Mouse (Mus musculus): Measurements from ENCODE around the gene Naif1. TPM values are rescaled to one million over a fixed set of nuclear protein-coding genes. Genes with fewer than 3 reads are reported as not detected.
A peak's percentile ranks its signal among the peaks of the same experiment; 100 is the strongest.

The Naif1 gene
- polyA plus RNA-seq, 1 experiment from 2014 or later = 6.8 TPM

DNA sequence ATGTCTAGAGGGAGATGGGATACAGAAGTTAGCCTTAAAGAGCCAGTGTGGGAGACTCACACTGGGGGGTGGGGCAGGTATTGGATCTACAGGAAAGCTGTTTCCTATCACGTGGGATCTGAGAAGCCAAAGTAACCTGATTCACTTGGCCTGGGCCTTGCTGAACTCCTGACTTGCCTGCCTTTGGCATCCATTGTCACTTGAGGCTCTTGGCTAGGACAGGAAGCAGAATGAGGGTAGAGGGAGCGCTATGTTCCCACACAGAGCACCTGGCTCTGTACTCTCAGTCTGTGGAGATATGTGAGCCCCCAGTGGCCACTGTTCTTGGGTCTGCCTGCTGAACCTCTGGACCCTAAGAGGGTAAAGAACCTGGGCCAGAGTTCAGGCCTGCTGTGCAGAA is 33.7 kb upstream of the Naif1 start:
- Histone ChIP-seq H3K36me3 (ENCODE audit: control insufficient read depth, insufficient read depth, low read length) (peaks cover 22% of the 10 kb centered on the region), H3K4me2 (ENCODE audit: low read depth, low read length) (no peak overlapping the region), H3K9ac (ENCODE audit: low read length) (no peak overlapping the region), H3K4me3 (ENCODE audit: low read length) (no peak overlapping the region), H3K4me1 (replicated peaks; ENCODE audit: control insufficient read depth, insufficient read depth, low read length) (no peaks in the 10 kb centered on the region), H3K9me3 (ENCODE audit: control insufficient read depth, low read length) (no peaks in the 10 kb centered on the region), H3K27ac (ENCODE audit: low read length) (no peak overlapping the region), H3K27me3 (ENCODE audit: control insufficient read depth, insufficient read depth, low read depth, low read length) (no peaks in the 10 kb centered on the region)
- 78% methylated on average over 2 of the region's 2 CpGs for WGBS
- no peak for ATAC-seq (ENCODE audit: low read depth)

GRCm38 (mm10) chr2:32417486-32417885 is 32.8 kb upstream of the Naif1 start:
- no peak for ATAC-seq (ENCODE audit: low read depth)
- H3K4me2 ChIP-seq (ENCODE audit: low read depth, low read length) = no peak overlapping the region
- peaks cover 22% of the 10 kb centered on the region for H3K36me3 ChIP-seq (ENCODE audit: control insufficient read depth, insufficient read depth, low read length)
- H3K4me1 ChIP-seq (replicated peaks; ENCODE audit: control insufficient read depth, insufficient read depth, low read length) = no peaks in the 10 kb centered on the region; the same call in 1 of the 2 replicates
- no peak overlapping the region for H3K4me3 ChIP-seq (ENCODE audit: low read length)
- H3K9me3 ChIP-seq (ENCODE audit: control insufficient read depth, low read length) = no peaks in the 10 kb centered on the region
- H3K9ac ChIP-seq (ENCODE audit: low read length) = no peak overlapping the region
- no peak overlapping the region for H3K27ac ChIP-seq (ENCODE audit: low read length)
- no peaks in the 10 kb centered on the region for H3K27me3 ChIP-seq (ENCODE audit: control insufficient read depth, insufficient read depth, low read depth, low read length)
- WGBS = 69% methylated on average over 8 of the region's 8 CpGs

- no peak for ATAC-seq (ENCODE audit: low read depth)
- H3K4me1 ChIP-seq (replicated peaks; ENCODE audit: control insufficient read depth, insufficient read depth, low read length) = peaks cover 9% of the 10 kb centered on the region
- no peak overlapping the region for H3K4me3 ChIP-seq (ENCODE audit: low read length)
- peaks cover 22% of the 10 kb centered on the region for H3K36me3 ChIP-seq (ENCODE audit: control insufficient read depth, insufficient read depth, low read length)
- no peaks in the 10 kb centered on the region for H3K27me3 ChIP-seq (ENCODE audit: control insufficient read depth, insufficient read depth, low read depth, low read length)
- H3K27ac ChIP-seq (ENCODE audit: low read length) = no peak overlapping the region
- no peak overlapping the region for H3K9ac ChIP-seq (ENCODE audit: low read length)
- WGBS = 79% methylated on average over 12 of the region's 12 CpGs
- H3K9me3 ChIP-seq (ENCODE audit: control insufficient read depth, low read length) = no peaks in the 10 kb centered on the region
- H3K4me2 ChIP-seq (ENCODE audit: low read depth, low read length) = no peak overlapping the region
These were observed 31.7 kb upstream of the Naif1 start for GRCm38 (mm10) chr2:32418430-32419151.

- no peaks in the 10 kb centered on the region for H3K9me3 ChIP-seq (ENCODE audit: control insufficient read depth, low read length)
- H3K36me3 ChIP-seq (ENCODE audit: control insufficient read depth, insufficient read depth, low read length) = peaks cover 22% of the 10 kb centered on the region
- H3K27ac ChIP-seq (ENCODE audit: low read length) = no peak overlapping the region
- H3K27me3 ChIP-seq (ENCODE audit: control insufficient read depth, insufficient read depth, low read depth, low read length) = no peaks in the 10 kb centered on the region
- no peak overlapping the region for H3K4me2 ChIP-seq (ENCODE audit: low read depth, low read length)
- no peak for ATAC-seq (ENCODE audit: low read depth)
- no peak overlapping the region for H3K9ac ChIP-seq (ENCODE audit: low read length)
- 76% methylated on average over 3 of the region's 3 CpGs for WGBS
- no peak overlapping the region for H3K4me3 ChIP-seq (ENCODE audit: low read length)
- peaks cover 15% of the 10 kb centered on the region for H3K4me1 ChIP-seq (replicated peaks; ENCODE audit: control insufficient read depth, insufficient read depth, low read length)
These were observed 30.9 kb upstream of the Naif1 start for GRCm38 (mm10) chr2:32419359-32419758.

GRCm38 (mm10) chr2:32420066-32420608 is 30.1 kb upstream of the Naif1 start:
- peaks cover 23% of the 10 kb centered on the region for H3K4me1 ChIP-seq (replicated peaks; ENCODE audit: control insufficient read depth, insufficient read depth, low read length)
- no peak overlapping the region for H3K27ac ChIP-seq (ENCODE audit: low read length)
- H3K36me3 ChIP-seq (ENCODE audit: control insufficient read depth, insufficient read depth, low read length) = peaks cover 20% of the 10 kb centered on the region
- WGBS = 87% methylated on average over 12 of the region's 12 CpGs
- no peak for ATAC-seq (ENCODE audit: low read depth)
- no peak overlapping the region for H3K9ac ChIP-seq (ENCODE audit: low read length)
- no peaks in the 10 kb centered on the region for H3K9me3 ChIP-seq (ENCODE audit: control insufficient read depth, low read length)
- H3K27me3 ChIP-seq (ENCODE audit: control insufficient read depth, insufficient read depth, low read depth, low read length) = no peaks in the 10 kb centered on the region
- H3K4me3 ChIP-seq (ENCODE audit: low read length) = no peak overlapping the region
- no peak overlapping the region for H3K4me2 ChIP-seq (ENCODE audit: low read depth, low read length)

DNA sequence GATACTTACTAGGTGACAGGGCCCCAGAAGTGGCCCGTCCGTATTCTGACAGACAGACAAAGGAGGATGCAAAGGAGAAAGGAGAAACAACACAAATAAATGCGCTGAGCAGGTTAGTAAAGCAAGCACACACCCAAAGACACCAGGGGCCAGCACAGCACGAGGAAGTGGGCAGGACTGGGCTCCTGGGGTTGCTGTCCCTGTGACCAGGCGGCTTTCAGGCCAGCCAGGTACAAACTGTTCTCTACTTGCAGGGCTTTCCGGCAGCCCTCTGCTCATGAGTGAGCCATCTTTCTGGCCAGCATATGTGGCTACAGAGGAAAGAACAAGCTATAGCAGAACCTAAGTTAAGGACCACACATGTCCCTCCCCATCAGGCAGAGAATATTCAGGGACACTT is 29.6 kb upstream of the Naif1 start:
- Histone ChIP-seq H3K9ac (ENCODE audit: low read length) (no peak overlapping the region), H3K27me3 (ENCODE audit: control insufficient read depth, insufficient read depth, low read depth, low read length) (no peaks in the 10 kb centered on the region), H3K4me3 (ENCODE audit: low read length) (no peak overlapping the region), H3K9me3 (ENCODE audit: control insufficient read depth, low read length) (no peaks in the 10 kb centered on the region), H3K36me3 (ENCODE audit: control insufficient read depth, insufficient read depth, low read length) (peaks cover 15% of the 10 kb centered on the region), H3K4me2 (ENCODE audit: low read depth, low read length) (no peak overlapping the region), H3K27ac (ENCODE audit: low read length) (no peak overlapping the region), H3K4me1 (replicated peaks; ENCODE audit: control insufficient read depth, insufficient read depth, low read length) (peaks cover 26% of the 10 kb centered on the region)
- WGBS = 88% methylated on average over 6 of the region's 6 CpGs
- ATAC-seq (ENCODE audit: low read depth) = no peak

- peaks cover 28% of the 10 kb centered on the region for H3K4me1 ChIP-seq (replicated peaks; ENCODE audit: control insufficient read depth, insufficient read depth, low read length)
- no peak overlapping the region for H3K4me2 ChIP-seq (ENCODE audit: low read depth, low read length)
These were observed 28.4 kb upstream of the Naif1 start for GRCm38 (mm10) chr2:32421851-32422251.

GRCm38 (mm10) chr2:32423481-32424331 is 26.6 kb upstream of the Naif1 start:
- WGBS = under 1% methylated on average over 14 of the region's 14 CpGs
- Histone ChIP-seq H3K36me3 (ENCODE audit: control insufficient read depth, insufficient read depth, low read length) (peaks cover 3% of the 10 kb centered on the region), H3K9ac (ENCODE audit: low read length) (peak overlapping the region; percentile 50), H3K9me3 (ENCODE audit: control insufficient read depth, low read length) (no peaks in the 10 kb centered on the region), H3K27me3 (ENCODE audit: control insufficient read depth, insufficient read depth, low read depth, low read length) (no peaks in the 10 kb centered on the region), H3K27ac (ENCODE audit: low read length) (peak overlapping the region; percentile 96), H3K4me2 (ENCODE audit: low read depth, low read length) (peak overlapping the region; percentile 78), H3K4me3 (ENCODE audit: low read length) (peak overlapping the region; percentile 49), H3K4me1 (replicated peaks; ENCODE audit: control insufficient read depth, insufficient read depth, low read length) (peaks cover 42% of the 10 kb centered on the region)
- ATAC-seq (ENCODE audit: low read depth) = peak; percentile 90

More at GRCm38 (mm10) chr2:32421851-32422251, 28.4 kb upstream of the Naif1 start:
- Histone ChIP-seq H3K27me3 (ENCODE audit: control insufficient read depth, insufficient read depth, low read depth, low read length) (no peaks in the 10 kb centered on the region), H3K4me3 (ENCODE audit: low read length) (no peak overlapping the region), H3K36me3 (ENCODE audit: control insufficient read depth, insufficient read depth, low read length) (peaks cover 14% of the 10 kb centered on the region), H3K27ac (ENCODE audit: low read length) (no peak overlapping the region), H3K9ac (ENCODE audit: low read length) (no peak overlapping the region), H3K9me3 (ENCODE audit: control insufficient read depth, low read length) (no peaks in the 10 kb centered on the region)
- ATAC-seq (ENCODE audit: low read depth) = no peak
- WGBS = 93% methylated on average over 6 of the region's 6 CpGs

DNA sequence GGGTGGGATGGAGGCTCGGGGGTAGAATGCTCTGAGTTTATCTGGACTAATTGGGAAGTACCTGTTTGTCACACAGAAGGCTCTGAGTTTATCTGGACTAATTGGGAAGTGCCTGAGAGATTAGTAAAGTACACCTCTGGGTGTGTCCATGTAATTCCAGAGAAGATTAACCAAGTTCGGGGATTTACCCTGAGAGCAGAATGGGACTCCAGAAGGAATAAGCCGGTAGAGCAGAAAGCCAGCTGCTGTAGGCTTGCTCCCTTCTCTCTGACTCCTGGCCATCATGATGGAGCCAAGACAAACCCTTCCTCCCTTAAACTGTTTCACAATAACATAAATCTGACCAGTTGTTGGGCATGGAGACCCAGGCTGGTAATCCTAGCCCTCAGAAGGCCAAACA is 25.5 kb upstream of the Naif1 start:
- no peak for ATAC-seq (ENCODE audit: low read depth)
- H3K9ac ChIP-seq (ENCODE audit: low read length) = no peak overlapping the region
- no peaks in the 10 kb centered on the region for H3K27me3 ChIP-seq (ENCODE audit: control insufficient read depth, insufficient read depth, low read depth, low read length)
- no peak overlapping the region for H3K4me2 ChIP-seq (ENCODE audit: low read depth, low read length)
- no peaks in the 10 kb centered on the region for H3K36me3 ChIP-seq (ENCODE audit: control insufficient read depth, insufficient read depth, low read length)
- 32% methylated on average over 3 of the region's 3 CpGs for WGBS
- H3K27ac ChIP-seq (ENCODE audit: low read length) = peak overlapping the region; percentile 96
- no peak overlapping the region for H3K4me3 ChIP-seq (ENCODE audit: low read length)
- H3K4me1 ChIP-seq (replicated peaks; ENCODE audit: control insufficient read depth, insufficient read depth, low read length) = peaks cover 52% of the 10 kb centered on the region
- H3K9me3 ChIP-seq (ENCODE audit: control insufficient read depth, low read length) = no peaks in the 10 kb centered on the region

Measured in lung, embryonic 16.5 days (tissue).